Mouse (Mus musculus) liver, adult 2 months (tissue): Measurements from ENCODE around the gene Pithd1. TPM values are rescaled to one million over a fixed set of nuclear protein-coding genes. Genes with fewer than 3 reads are reported as not detected.
A peak's percentile ranks its signal among the peaks of the same experiment; 100 is the strongest.

ENCODE experiments used
- DNase-seq: peaks from one replicate; pipeline ENCODE4 v3.0.0-alpha.2; 2011; ENCODE audit warnings: low read depth, low spot score; ENCODE audit errors: extremely low read depth
- H3K27ac ChIP-seq: fragments of 200-500 bp; replicated peaks from 2 replicates; pipeline ENCODE4 v1.5.1; 2012; ENCODE audit warnings: low read depth, mild to moderate bottlenecking, control low read depth, inconsistent platforms, low read length; ENCODE audit not compliant: insufficient read depth
- H3K27me3 ChIP-seq: fragments of 200-500 bp; 2 replicates; pipeline ENCODE4 v1.6.1; 2012; ENCODE audit warnings: mild to moderate bottlenecking, moderate library complexity, low read length, inconsistent platforms; ENCODE audit not compliant: control insufficient read depth, insufficient read depth
- H3K36me3 ChIP-seq: fragments of 200-500 bp; 2 replicates; pipeline ENCODE4 v1.6.1; 2012; ENCODE audit warnings: low read length, inconsistent platforms; ENCODE audit not compliant: control insufficient read depth, insufficient read depth
- H3K4me1 ChIP-seq: fragments of 200-500 bp; 2 replicates; pipeline ENCODE4 v1.6.1; 2011; ENCODE audit warnings: low read length; ENCODE audit not compliant: control insufficient read depth, insufficient read depth
- H3K4me3 ChIP-seq: fragments of 200-500 bp; 2 replicates; pipeline ENCODE4 v1.5.1; 2011; ENCODE audit warnings: low read depth, mild to moderate bottlenecking, control low read depth, low read length, moderate library complexity; ENCODE audit not compliant: insufficient read depth
- H3K79me2 ChIP-seq: fragments of 200-500 bp; 2 replicates; pipeline ENCODE4 v1.6.1; 2012; ENCODE audit warnings: inconsistent platforms, mild to moderate bottlenecking, low read length, moderate library complexity; ENCODE audit not compliant: control insufficient read depth, insufficient read depth
- H3K9ac ChIP-seq: fragments of 200-500 bp; 2 replicates; pipeline ENCODE4 v1.6.1; 2012; ENCODE audit warnings: low read depth, mild to moderate bottlenecking, control low read depth, inconsistent platforms, low read length
- CTCF ChIP-seq: fragments of 200-500 bp; IDR thresholded peaks from 2 replicates; pipeline ENCODE4 v1.5.1; 2011; ENCODE audit warnings: low read depth, low read length, control low read depth
- POLR2A ChIP-seq: fragments of 200-500 bp; IDR thresholded peaks from 2 replicates; pipeline ENCODE4 v1.6.1; 2011; ENCODE audit warnings: low read length, control low read depth; ENCODE audit not compliant: insufficient read depth; ENCODE audit errors: extremely low read depth
- WGBS: fragments of 180-500 bp; shearing (Covaris S2); methylation state at CpG from one replicate; pipeline ENCODE4 v1.1.7; 2018; 5-methylcytosine and 5-hydroxymethylcytosine counted together
- polyA plus RNA-seq: library from polyadenylated mRNA; depleted of rRNA; stranded (reverse); fragments of >200 nt; gene quantifications from 2 replicates; pipeline ENCODE4 v1.2.3, GENCODE M21; 2012
- total RNA-seq: library from RNA; depleted of rRNA; stranded (reverse); fragments of >200 nt; gene quantifications from 2 replicates; pipeline ENCODE4 v1.2.3, GENCODE M21; 2014

The Pithd1 gene
- total and polyA plus RNA-seq, 2 experiments: 21.0 to 28.8 TPM

GRCm38 (mm10) chr4:136004107-136004675, 17.1 kb upstream of the Pithd1 start:
- H3K4me1 ChIP-seq: peaks cover 7% of the 10 kb centered on the region
- no peaks in the 10 kb centered on the region for H3K27me3 ChIP-seq
- no peak overlapping the region for H3K4me3 ChIP-seq
- H3K36me3 ChIP-seq: peaks cover 49% of the 10 kb centered on the region
- WGBS: 52% methylated on average over 5 of the region's 5 CpGs
- no peaks in the 10 kb centered on the region for H3K79me2 ChIP-seq
- no peak for TF ChIP-seq POLR2A
- TF ChIP-seq CTCF: no peak
- DNase-seq: no peak
- no peak overlapping the region for H3K9ac ChIP-seq
- H3K27ac ChIP-seq: no peak overlapping the region; the same call in 1 of the 2 replicates

GRCm38 (mm10) chr4:135995118-135995517, 8.1 kb upstream of the Pithd1 start:
- Histone ChIP-seq H3K9ac (no peak overlapping the region), H3K36me3 (no peaks in the 10 kb centered on the region), H3K79me2 (no peaks in the 10 kb centered on the region), H3K4me1 (peaks cover 9% of the 10 kb centered on the region; the same call in 1 of the 2 replicates), H3K27ac (0 out of 2 replicates have a peak overlapping the region, but pooled peaks have one; percentile 58), H3K4me3 (no peak overlapping the region), H3K27me3 (no peaks in the 10 kb centered on the region)
- WGBS: 28% methylated on average over 4 of the region's 4 CpGs
- TF ChIP-seq POLR2A (no peak), CTCF (no peak)
- peak; percentile 80 for DNase-seq

- Histone ChIP-seq H3K36me3 (no peaks in the 10 kb centered on the region), H3K27me3 (no peaks in the 10 kb centered on the region), H3K27ac (peak overlapping the region; percentile 88), H3K79me2 (no peaks in the 10 kb centered on the region), H3K4me3 (no peak overlapping the region), H3K4me1 (peaks cover 9% of the 10 kb centered on the region; the same call in 1 of the 2 replicates), H3K9ac (no peak overlapping the region)
- no peak for TF ChIP-seq POLR2A
- no peak for TF ChIP-seq CTCF
- DNase-seq: peak; percentile 90
- 38% methylated on average over 6 of the region's 6 CpGs for WGBS
Measured at GRCm38 (mm10) chr4:135993941-135994340, 6.9 kb upstream of the Pithd1 start.

GRCm38 (mm10) chr4:135987714-135988113, 650 bp upstream of the Pithd1 start:
- no peaks in the 10 kb centered on the region for H3K27me3 ChIP-seq
- WGBS: 63% methylated on average over 9 of the region's 9 CpGs
- no peak overlapping the region for H3K9ac ChIP-seq
- no peak overlapping the region for H3K27ac ChIP-seq
- no peaks in the 10 kb centered on the region; the same call in 1 of the 2 replicates for H3K36me3 ChIP-seq
- H3K4me3 ChIP-seq: peak overlapping the region; percentile 55; the same call in 1 of the 2 replicates
- TF ChIP-seq CTCF: no peak
- TF ChIP-seq POLR2A: no peak
- no peak for DNase-seq
- peaks cover 9% of the 10 kb centered on the region for H3K4me1 ChIP-seq
- peaks cover 8% of the 10 kb centered on the region; the same call in 1 of the 2 replicates for H3K79me2 ChIP-seq

DNA sequence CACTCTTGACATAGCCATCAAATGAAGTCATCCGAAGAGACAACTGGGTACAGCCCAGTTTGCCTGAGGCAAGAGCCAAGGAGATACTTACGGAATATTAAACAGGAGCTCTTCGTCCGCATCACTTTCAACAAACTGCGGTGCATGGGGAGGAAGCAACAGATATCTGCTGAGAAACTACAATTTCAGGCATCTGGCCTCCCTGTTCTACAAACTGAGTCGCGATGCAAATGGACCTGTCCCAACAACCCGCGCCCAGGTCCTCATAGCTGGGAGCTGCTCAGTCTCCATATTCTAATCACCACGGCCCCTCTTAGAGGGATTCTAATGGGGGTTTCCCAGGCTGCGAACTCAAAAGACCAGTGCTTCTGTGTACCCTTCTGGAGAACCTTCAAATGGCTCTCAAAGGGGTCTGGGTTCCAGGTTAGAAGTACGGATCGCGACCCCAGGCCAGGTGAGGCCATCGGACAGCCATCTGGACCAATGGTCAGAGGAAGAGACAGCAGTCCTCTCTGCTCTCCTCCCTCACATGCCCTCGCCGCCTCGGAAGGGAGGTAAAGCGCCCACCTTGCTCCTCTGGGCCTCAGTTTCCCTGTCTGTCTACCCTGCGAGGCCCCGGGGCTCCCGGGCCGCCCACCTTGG, 642 bp downstream of the Pithd1 start:
- 6% methylated on average over 23 of the region's 23 CpGs for WGBS
- peak overlapping the region; percentile 93 for H3K9ac ChIP-seq
- peak overlapping the region; percentile 55 for H3K4me3 ChIP-seq
- TF ChIP-seq CTCF: no peak
- TF ChIP-seq POLR2A: no peak
- no peaks in the 10 kb centered on the region; the same call in 1 of the 2 replicates for H3K36me3 ChIP-seq
- no peak for DNase-seq
- H3K79me2 ChIP-seq: peaks cover 8% of the 10 kb centered on the region; the same call in 1 of the 2 replicates
- H3K4me1 ChIP-seq: peaks cover 9% of the 10 kb centered on the region
- peak overlapping the region; percentile 54 for H3K27ac ChIP-seq
- H3K27me3 ChIP-seq: no peaks in the 10 kb centered on the region

DNA sequence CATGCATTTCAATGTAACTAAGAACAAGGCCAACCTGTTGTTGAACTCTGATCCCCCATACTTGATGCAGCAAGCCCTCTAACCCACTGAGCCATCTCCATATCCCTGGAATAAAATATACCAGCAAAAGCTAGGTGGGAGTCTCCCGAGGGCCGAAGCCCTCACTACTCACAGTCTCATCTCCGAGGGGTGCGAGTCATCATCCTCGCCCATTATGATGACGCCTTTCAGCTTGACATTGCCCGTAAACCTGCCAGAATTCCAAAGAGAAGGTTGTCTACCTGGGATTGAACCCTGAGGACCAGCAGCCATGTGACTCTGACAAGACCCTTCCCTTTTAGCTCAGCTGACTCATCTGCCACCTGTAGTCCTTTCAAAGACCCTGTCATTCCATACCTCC, 1.3 kb downstream of the Pithd1 start:
- no peak overlapping the region for H3K4me3 ChIP-seq

More for the DNA sequence above, 1.3 kb downstream of the Pithd1 start:
- Histone ChIP-seq H3K27ac (no peak overlapping the region), H3K27me3 (no peaks in the 10 kb centered on the region), H3K79me2 (peaks cover 8% of the 10 kb centered on the region; the same call in 1 of the 2 replicates), H3K9ac (no peak overlapping the region), H3K4me1 (peaks cover 9% of the 10 kb centered on the region), H3K36me3 (no peaks in the 10 kb centered on the region; the same call in 1 of the 2 replicates)
- 91% methylated on average over 7 of the region's 7 CpGs for WGBS
- no peak for DNase-seq
- no peak for TF ChIP-seq CTCF
- no peak for TF ChIP-seq POLR2A
